Mouse (Mus musculus) adrenal gland (tissue): ENCODE measurements around the gene Echdc2.

ENCODE experiments used
- intact Hi-C: fragments of 180-260 bp; cut with DNase I; formaldehyde crosslinking; loops from one replicate; pipeline ENCODE4 v1.15.1; 2025

The Echdc2 gene

GRCm38 (mm10) chr4:108196277-108196855 lies 31.1 kb downstream of the Echdc2 start:
- intact Hi-C loops = no loop called here

- intact Hi-C loops = no loop called here
Observed at GRCm38 (mm10) chr4:108199236-108199635, 34.0 kb downstream of the Echdc2 start.

GRCm38 (mm10) chr4:108204629-108205028 lies 39.4 kb downstream of the Echdc2 start:
- intact Hi-C loops = no loop called here

- intact Hi-C loops = no loop called here
Observed at GRCm38 (mm10) chr4:108213023-108213422, 47.8 kb downstream of the Echdc2 start.

GRCm38 (mm10) chr4:108217332-108218179 lies 52.3 kb downstream of the Echdc2 start, which contains the start of gene Zyg11a:
TSS of gene Zyg11a (minus strand) at chr4:108218048.
- intact Hi-C loops = no loop called here

- intact Hi-C loops = no loop called here
Observed at GRCm38 (mm10) chr4:108219019-108219418, 53.8 kb downstream of the Echdc2 start.

- intact Hi-C loops = no loop called here
Observed at GRCm38 (mm10) chr4:108222507-108222906, 57.3 kb downstream of the Echdc2 start.

- intact Hi-C loops = no loop called here
Observed at GRCm38 (mm10) chr4:108225341-108225872, 60.2 kb downstream of the Echdc2 start.
